Mouse (Mus musculus) lung, postnatal 0 days (tissue): ENCODE results near the gene Npepps. TPM values are rescaled to one million over a fixed set of nuclear protein-coding genes. Genes with fewer than 3 reads are reported as not detected.

Source experiments
- ATAC-seq: fragments of 200-750 bp; cut with Nextera tagmentation; 2 replicates; pipeline ENCODE4 v1.8.0; 2017; ENCODE audit warnings: moderate library complexity
- DNase-seq: peaks from one replicate; pipeline ENCODE4 v3.0.0-alpha.2; 2016; ENCODE audit warnings: low spot score
- H3K27ac ChIP-seq: fragments of 300-500 bp; sonication (generic); 2 replicates; pipeline ENCODE4 v1.5.1; 2014; ENCODE audit warnings: antibody characterized with exemption, mild to moderate bottlenecking, low read length, mixed read lengths
- H3K27me3 ChIP-seq: fragments of 300-500 bp; sonication (generic); replicated peaks from 2 replicates; pipeline ENCODE4 v1.6.1; 2014; ENCODE audit warnings: low read length, mixed read lengths; ENCODE audit not compliant: insufficient read depth
- H3K36me3 ChIP-seq: fragments of 300-500 bp; sonication (generic); 2 replicates; pipeline ENCODE4 v1.6.1; 2014; ENCODE audit warnings: low read length, mixed read lengths; ENCODE audit not compliant: insufficient read depth
- H3K4me1 ChIP-seq: fragments of 300-500 bp; sonication (generic); 2 replicates; pipeline ENCODE4 v1.6.1; 2014; ENCODE audit warnings: antibody characterized with exemption, low read depth, low read length, mixed read lengths; ENCODE audit not compliant: insufficient read depth
- H3K4me2 ChIP-seq: fragments of 300-500 bp; sonication (generic); replicated peaks from 2 replicates; pipeline ENCODE4 v1.6.1; 2014; ENCODE audit warnings: low read depth, mild to moderate bottlenecking, low read length, moderate library complexity, mixed read lengths
- H3K4me3 ChIP-seq: fragments of 300-500 bp; sonication (generic); 2 replicates; pipeline ENCODE4 v1.5.1; 2014; ENCODE audit warnings: low read depth, low read length
- H3K9ac ChIP-seq: fragments of 300-500 bp; sonication (generic); replicated peaks from 2 replicates; pipeline ENCODE4 v1.6.1; 2014; ENCODE audit warnings: low read depth, mild to moderate bottlenecking
- H3K9me3 ChIP-seq: fragments of 300-500 bp; sonication (generic); 2 replicates; pipeline ENCODE4 v1.6.1; 2016; ENCODE audit warnings: low read length, mixed read lengths
- CTCF ChIP-seq: IDR thresholded peaks from 2 replicates; pipeline ENCODE4 v1.5.1; 2016; ENCODE audit warnings: antibody characterized with exemption, mild to moderate bottlenecking
- EP300 ChIP-seq: IDR thresholded peaks from 2 replicates; pipeline ENCODE4 v1.6.1; 2016; ENCODE audit warnings: antibody characterized with exemption, mild to moderate bottlenecking, control low read depth
- WGBS: fragments of 180-500 bp; shearing (Covaris S2); extraction: QIAGEN DNeasy Blood & Tissue Kit; methylation state at CpG from one replicate; pipeline ENCODE4 v1.1.7; 2014; 5-methylcytosine and 5-hydroxymethylcytosine counted together
- polyA plus RNA-seq: library from polyadenylated mRNA; unstranded; fragments of >200 nt; fragmentation: Nextera tagmentation; extraction: Ambion mirVana; gene quantifications from 2 replicates; pipeline ENCODE4 v1.2.1, GENCODE M21; 2015

Gene Npepps
- polyA plus RNA-seq, 1 experiment from 2014 or later, result 47.5 TPM

- peak overlapping the region; percentile 93 for H3K4me3 ChIP-seq
- WGBS, result under 1% methylated on average over 32 of the region's 74 CpGs
- TF ChIP-seq EP300 (no peak), CTCF (peak; percentile 18)
- H3K27me3 ChIP-seq, result no peaks in the 10 kb centered on the region
- peak overlapping the region; percentile 60 for H3K9ac ChIP-seq
- peak; percentile 72 for ATAC-seq
- no peaks in the 10 kb centered on the region for H3K9me3 ChIP-seq
- peak overlapping the region; percentile 66 for H3K4me2 ChIP-seq
- peaks cover 10% of the 10 kb centered on the region; the same call in 1 of the 2 replicates for H3K36me3 ChIP-seq
- H3K27ac ChIP-seq, result peak overlapping the region; percentile 94
- H3K4me1 ChIP-seq, result no peaks in the 10 kb centered on the region
- DNase-seq, result peak; percentile 98
Measured at GRCm38 (mm10) chr11:97186947-97187763, 93.3 kb downstream of the Npepps start.

- H3K27me3 ChIP-seq, result no peaks in the 10 kb centered on the region
- DNase-seq, result no peak
- 0 out of 2 replicates have a peak overlapping the region, but pooled peaks have one; percentile 20 for H3K9ac ChIP-seq
- peak overlapping the region; percentile 93 for H3K4me3 ChIP-seq
- no peak for ATAC-seq
- 0 out of 2 replicates have a peak overlapping the region, but pooled peaks have one; percentile 16 for H3K27ac ChIP-seq
- H3K4me2 ChIP-seq, result peak overlapping the region; percentile 66
- 46% methylated on average over 5 of the region's 5 CpGs for WGBS
- peaks cover 18% of the 10 kb centered on the region; the same call in 1 of the 2 replicates for H3K36me3 ChIP-seq
- no peak for TF ChIP-seq CTCF
- no peak for TF ChIP-seq EP300
- H3K4me1 ChIP-seq, result no peaks in the 10 kb centered on the region
- no peaks in the 10 kb centered on the region for H3K9me3 ChIP-seq
Measured at GRCm38 (mm10) chr11:97185704-97186614, 94.5 kb downstream of the Npepps start.

- ATAC-seq (no peak), DNase-seq (no peak)
- H3K27me3 ChIP-seq, result no peaks in the 10 kb centered on the region
- no peak overlapping the region for H3K9ac ChIP-seq
- TF ChIP-seq EP300 (no peak), CTCF (no peak)
- no peaks in the 10 kb centered on the region for H3K9me3 ChIP-seq
- no peak overlapping the region for H3K27ac ChIP-seq
- H3K36me3 ChIP-seq, result peaks cover 27% of the 10 kb centered on the region; the same call in 1 of the 2 replicates
- no peak overlapping the region for H3K4me3 ChIP-seq
- no peaks in the 10 kb centered on the region for H3K4me1 ChIP-seq
- 66% methylated on average over 5 of the region's 5 CpGs for WGBS
- H3K4me2 ChIP-seq, result no peak overlapping the region
Measured at GRCm38 (mm10) chr11:97184875-97185274, 95.6 kb downstream of the Npepps start.

GRCm38 (mm10) chr11:97182446-97182845 is 98.0 kb downstream of the Npepps start:
- Histone ChIP-seq H3K27ac (no peak overlapping the region), H3K4me2 (no peak overlapping the region), H3K4me3 (no peak overlapping the region), H3K36me3 (peaks cover 42% of the 10 kb centered on the region; the same call in 1 of the 2 replicates), H3K27me3 (no peaks in the 10 kb centered on the region), H3K4me1 (no peaks in the 10 kb centered on the region), H3K9me3 (no peaks in the 10 kb centered on the region), H3K9ac (no peak overlapping the region)
- ATAC-seq, result no peak
- WGBS, result 89% methylated on average over 3 of the region's 3 CpGs
- TF ChIP-seq EP300, result no peak
- TF ChIP-seq CTCF, result no peak
- DNase-seq, result no peak

GRCm38 (mm10) chr11:97181061-97181460 is 99.4 kb downstream of the Npepps start:
- DNase-seq (no peak), ATAC-seq (no peak)
- no peaks in the 10 kb centered on the region for H3K27me3 ChIP-seq
- WGBS, result 78% methylated on average over 5 of the region's 5 CpGs
- H3K4me3 ChIP-seq, result no peak overlapping the region
- TF ChIP-seq EP300 (no peak), CTCF (no peak)
- no peak overlapping the region for H3K9ac ChIP-seq
- peaks cover 44% of the 10 kb centered on the region for H3K36me3 ChIP-seq
- H3K27ac ChIP-seq, result no peak overlapping the region
- H3K4me1 ChIP-seq, result no peaks in the 10 kb centered on the region
- H3K9me3 ChIP-seq, result no peaks in the 10 kb centered on the region
- H3K4me2 ChIP-seq, result no peak overlapping the region

- Histone ChIP-seq H3K36me3 (peaks cover 62% of the 10 kb centered on the region), H3K4me3 (no peak overlapping the region), H3K4me2 (no peak overlapping the region), H3K27me3 (no peaks in the 10 kb centered on the region), H3K9ac (no peak overlapping the region), H3K4me1 (no peaks in the 10 kb centered on the region), H3K27ac (no peak overlapping the region), H3K9me3 (no peaks in the 10 kb centered on the region)
- 94% methylated on average over 2 of the region's 2 CpGs for WGBS
- no peak for DNase-seq
- no peak for ATAC-seq
- TF ChIP-seq CTCF (no peak), EP300 (no peak)
Measured at GRCm38 (mm10) chr11:97178198-97178597, 102.2 kb downstream of the Npepps start.
